Mouse (Mus musculus) spleen, adult 2 months (tissue): ENCODE data around the gene Nyap2.

Source experiments
- CTCF ChIP-seq: fragments of 200-500 bp; IDR thresholded peaks from 2 replicates; pipeline ENCODE4 v1.5.1; 2011; ENCODE audit warnings: mild to moderate bottlenecking, inconsistent platforms; ENCODE audit not compliant: insufficient read depth, insufficient read length, insufficient replicate concordance; ENCODE audit errors: extremely low read depth
- POLR2A ChIP-seq: fragments of 200-500 bp; IDR thresholded peaks from 2 replicates; pipeline ENCODE4 v1.6.1; 2011; ENCODE audit warnings: low read depth, low read length, inconsistent platforms

DNA sequence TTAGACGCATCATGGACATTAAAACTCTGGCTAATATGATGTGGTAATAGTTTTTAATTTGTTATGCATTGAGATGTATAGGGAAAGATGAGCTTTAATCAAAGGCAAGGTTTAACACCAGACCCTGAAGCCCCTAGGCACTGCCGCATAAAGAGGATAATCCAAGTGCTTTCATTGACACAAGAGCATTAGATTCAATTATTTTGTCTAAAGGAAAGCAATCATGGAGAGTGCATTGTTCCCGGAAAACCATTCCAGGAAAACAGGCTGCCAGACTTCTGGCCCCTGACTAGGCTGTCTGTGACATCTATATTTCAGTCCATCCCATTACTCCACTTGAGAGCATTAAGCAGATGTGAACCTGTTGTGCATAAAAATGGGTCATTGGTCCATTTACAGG lies 92.5 kb downstream of the Nyap2 start:
- no peak for TF ChIP-seq POLR2A
- TF ChIP-seq CTCF = no peak
